Mouse (Mus musculus): ENCODE measurements around the gene Lss.

The Lss gene

DNA sequence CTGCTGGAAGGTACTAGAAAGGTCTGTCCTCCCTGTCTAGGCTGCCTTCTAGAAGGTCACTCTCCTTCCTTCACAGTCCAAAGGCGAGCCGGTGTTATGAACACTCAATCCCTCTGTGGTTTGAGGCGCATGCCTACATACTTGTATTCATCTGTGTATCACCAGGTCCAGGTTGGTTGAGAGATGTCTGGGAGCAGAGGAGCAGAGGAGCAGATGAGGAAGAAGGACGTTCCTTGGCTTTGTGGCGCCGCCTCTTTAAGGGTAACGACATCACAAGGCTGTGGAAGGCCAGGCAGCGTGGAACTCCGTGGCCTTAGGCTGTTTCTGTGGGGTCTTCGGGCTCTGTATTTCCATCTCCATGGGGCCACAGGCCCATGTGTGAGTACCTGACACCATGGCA is 30.6 kb downstream of the Lss start, which contains the start of gene Spatc1l:
Spatc1l (plus strand) TSS at position 301 of the 400 bp plus-strand sequence.
- DNase-seq (ENCODE audit: low read depth, low spot score): no peak

GRCm38 (mm10) chr10:76569996-76570685 is 38.8 kb downstream of the Lss start:
- no peak for DNase-seq (ENCODE audit: low read depth, low spot score)

GRCm38 (mm10) chr10:76571070-76571469 is 39.7 kb downstream of the Lss start:
- no peak for DNase-seq (ENCODE audit: low read depth, low spot score)

DNA sequence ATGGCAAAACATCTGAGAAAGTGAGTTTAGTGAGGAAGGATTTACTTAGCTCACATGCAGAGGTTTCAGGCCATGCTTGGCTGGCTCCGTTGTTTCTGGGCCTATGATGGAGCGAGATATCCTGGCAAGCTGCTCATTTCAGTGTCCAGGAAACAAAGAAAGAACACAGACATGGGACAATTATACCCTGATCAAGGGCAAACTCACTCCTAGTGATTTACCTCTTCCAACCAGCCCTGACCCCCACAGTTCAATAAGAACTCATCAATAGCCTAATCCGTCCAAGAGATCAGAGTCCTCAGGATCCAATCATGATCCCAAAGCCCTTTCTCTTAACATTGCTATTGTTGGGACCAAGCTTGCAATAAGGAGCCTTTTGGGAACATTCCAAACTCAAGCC is 40.8 kb downstream of the Lss start:
- DNase-seq (ENCODE audit: low read depth, low spot score): no peak

- no peak for DNase-seq (ENCODE audit: low read depth, low spot score)
Observed at GRCm38 (mm10) chr10:76575374-76575773, 44.0 kb downstream of the Lss start, which contains the start of gene Ftcd. Gene Ftcd, plus strand, starts transcription at chr10:76575648.

GRCm38 (mm10) chr10:76576920-76577319 is 45.5 kb downstream of the Lss start:
- no peak for DNase-seq (ENCODE audit: low read depth, low spot score)

- no peak for DNase-seq (ENCODE audit: low read depth, low spot score)
Observed at GRCm38 (mm10) chr10:76584138-76584537, 52.8 kb downstream of the Lss start.

DNA sequence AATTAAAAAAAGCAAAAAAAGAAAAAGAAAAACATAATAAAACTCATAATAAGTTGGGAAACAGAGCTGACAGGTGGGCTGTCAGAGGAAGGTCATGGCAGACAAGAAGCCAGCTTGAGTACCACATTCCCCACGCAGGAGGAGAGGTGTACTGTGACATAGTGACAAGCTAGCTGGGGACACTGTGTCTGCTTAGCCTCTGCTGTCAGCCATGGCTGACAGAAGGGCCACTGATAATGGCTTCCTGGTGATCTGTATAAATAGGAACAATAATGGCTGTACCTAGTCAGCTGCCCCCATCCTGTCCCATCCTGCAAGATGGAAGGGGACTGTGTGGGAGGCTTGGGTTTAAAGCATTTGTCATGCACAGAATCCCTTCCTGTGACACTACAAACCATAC is 54.8 kb downstream of the Lss start:
- no peak for DNase-seq (ENCODE audit: low read depth, low spot score)

DNA sequence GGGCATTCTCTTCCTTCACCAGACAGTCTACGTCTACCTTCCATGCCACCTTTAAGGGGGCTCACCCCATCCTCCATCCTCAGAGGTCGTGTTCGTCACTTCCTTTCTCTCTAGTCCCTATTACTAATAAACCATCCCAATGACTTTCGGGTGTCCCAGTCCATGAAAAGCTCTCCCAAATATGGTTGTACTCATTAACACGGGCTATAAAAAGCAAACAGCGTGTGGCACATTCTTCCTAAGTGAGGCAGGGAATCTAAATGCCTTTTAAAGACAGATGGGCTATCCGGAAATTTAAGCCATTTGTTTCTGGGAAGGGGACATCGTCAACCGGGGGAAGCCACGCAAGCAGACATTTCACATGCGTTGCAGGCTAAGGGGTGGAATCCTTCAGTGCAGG is 58.8 kb downstream of the Lss start:
- DNase-seq (ENCODE audit: low read depth, low spot score): no peak

GRCm38 (mm10) chr10:76596338-76596737 is 65.0 kb downstream of the Lss start:
- DNase-seq (ENCODE audit: low read depth, low spot score): no peak

GRCm38 (mm10) chr10:76602690-76603089 is 71.3 kb downstream of the Lss start:
- no peak for DNase-seq (ENCODE audit: low read depth, low spot score)

Data from retina, postnatal 7 days (tissue).